Mouse (Mus musculus): ENCODE measurements around the gene Hist1h3h.

DNA sequence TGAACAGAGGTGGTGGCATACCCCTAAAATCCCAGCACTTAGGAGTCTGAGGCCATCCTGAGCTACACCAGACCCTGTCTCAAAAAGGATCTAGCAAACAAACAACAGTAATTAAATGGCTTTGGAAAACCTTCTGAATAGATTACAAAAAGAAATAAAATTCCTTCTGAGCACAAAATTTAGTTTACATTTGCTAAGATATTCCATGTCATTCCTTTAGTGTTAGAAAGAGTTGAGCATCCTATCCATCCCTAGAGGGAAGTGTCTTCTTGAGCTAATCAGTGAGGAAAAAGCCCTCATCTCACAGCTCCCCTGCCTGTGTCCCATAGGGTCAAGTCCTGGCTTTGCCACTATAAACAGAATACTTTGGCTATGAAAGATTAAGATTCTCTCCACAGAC is 19.6 kb upstream of the Hist1h3h start, which contains the start of gene Olfr1359:
- TF ChIP-seq CTCF (conservative IDR thresholded peaks at IDR 0.05; ENCODE audit: low read length) = no peak
- TF ChIP-seq POU5F1 (IDR thresholded peaks at IDR 0.05; ENCODE audit: borderline replicate concordance, low read length) = no peak
- TF ChIP-seq NANOG (IDR thresholded peaks at IDR 0.05; ENCODE audit: borderline replicate concordance, low read length) = no peak

Data from E14TG2a.4 (cell line).